Mouse (Mus musculus): ENCODE data around the gene Bnip3. TPM values are rescaled to one million over a fixed set of nuclear protein-coding genes. Genes with fewer than 3 reads are reported as not detected.

Bnip3 gene
- polyA plus RNA-seq (2011; ENCODE audit: insufficient read depth, insufficient read length, low replicate concordance, missing spikeins) = 7.8 and 10.7 TPM in 2 replicates

DNA sequence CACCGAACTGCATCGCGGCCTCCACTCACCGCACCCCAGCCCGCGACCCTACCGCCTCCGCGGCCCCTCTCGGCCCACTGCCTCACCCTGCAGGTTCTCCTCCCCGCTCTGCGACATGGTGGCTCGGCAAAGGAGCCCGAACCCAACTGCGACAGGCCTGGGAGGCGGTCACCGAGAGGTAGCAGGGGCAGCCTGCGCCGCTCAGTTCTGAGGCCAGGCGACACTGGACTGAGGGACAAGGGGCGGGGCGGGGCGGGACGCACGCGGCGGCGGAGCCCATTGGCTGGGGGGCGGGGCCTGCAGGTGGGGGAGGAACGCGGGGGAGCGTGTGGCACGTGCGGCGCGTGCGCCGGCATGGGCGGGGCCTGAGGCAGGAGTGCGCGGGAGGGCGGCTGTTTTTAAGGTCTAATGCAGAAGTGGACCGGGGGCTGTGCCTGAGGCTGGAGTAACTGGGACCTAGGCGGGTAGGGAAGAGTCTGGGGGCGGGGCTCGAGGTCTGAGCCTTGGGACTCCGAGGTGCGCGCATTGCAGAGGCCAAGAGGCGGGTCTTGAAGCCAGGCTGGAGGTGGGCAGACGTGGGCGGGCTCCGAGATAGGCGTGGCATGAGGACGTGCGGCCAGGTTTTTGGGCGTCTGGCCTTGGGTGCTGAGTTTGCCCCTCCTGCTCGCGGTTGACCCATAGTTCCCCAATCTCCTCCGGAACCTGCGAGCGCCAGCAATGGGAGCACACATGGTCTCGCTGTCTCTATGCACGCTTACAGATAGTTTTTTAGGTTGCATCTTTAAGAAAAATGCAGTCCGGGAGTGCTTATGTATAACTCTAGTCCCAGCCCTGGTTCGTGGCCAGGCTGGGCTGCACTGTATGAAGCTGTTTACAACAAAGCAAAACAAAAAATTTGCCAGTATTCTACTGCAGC, at the start of gene Bnip3:
Bnip3 (minus strand) TSS at position 243 of the 916 bp plus-strand sequence.
- peak within 1 kb of the TSS; percentile 97 for H3K4me3 ChIP-seq (replicated peaks; ENCODE audit: control insufficient read depth, low read depth, low read length)
- H3K27ac ChIP-seq (ENCODE audit: control insufficient read depth, insufficient read depth, low read depth, low read length, poor library complexity) = peak within 1 kb of the TSS; percentile 73
- WGBS = under 1% methylated on average over 66 of the region's 66 CpGs
- no peak for TF ChIP-seq CTCF (IDR thresholded peaks at IDR 0.05; ENCODE audit: control insufficient read depth, insufficient read depth, low read length)
- peak; percentile 69; the same call in 1 of the 2 replicates for TF ChIP-seq POLR2A (IDR thresholded peaks at IDR 0.05; ENCODE audit: borderline replicate concordance, control insufficient read depth, low read depth, low read length)
- H3K4me1 ChIP-seq (ENCODE audit: control insufficient read depth, insufficient read depth, low read length) = no peaks in the 10 kb centered on the region; the same call in 1 of the 2 replicates

GRCm38 (mm10) chr7:138957106-138957505, 47.8 kb upstream of the Bnip3 start:
- no peak overlapping the region for H3K4me3 ChIP-seq (replicated peaks; ENCODE audit: control insufficient read depth, low read depth, low read length)
- H3K27ac ChIP-seq (ENCODE audit: control insufficient read depth, insufficient read depth, low read depth, low read length, poor library complexity) = no peak overlapping the region
- TF ChIP-seq CTCF (IDR thresholded peaks at IDR 0.05; ENCODE audit: control insufficient read depth, insufficient read depth, low read length) (no peak), POLR2A (IDR thresholded peaks at IDR 0.05; ENCODE audit: borderline replicate concordance, control insufficient read depth, low read depth, low read length) (no peak)
- H3K4me1 ChIP-seq (ENCODE audit: control insufficient read depth, insufficient read depth, low read length) = no peaks in the 10 kb centered on the region
- 64% methylated on average over 6 of the region's 6 CpGs for WGBS

GRCm38 (mm10) chr7:138955787-138956186, 46.5 kb upstream of the Bnip3 start:
- Histone ChIP-seq H3K4me3 (replicated peaks; ENCODE audit: control insufficient read depth, low read depth, low read length) (no peak overlapping the region), H3K27ac (ENCODE audit: control insufficient read depth, insufficient read depth, low read depth, low read length, poor library complexity) (no peak overlapping the region), H3K4me1 (ENCODE audit: control insufficient read depth, insufficient read depth, low read length) (no peaks in the 10 kb centered on the region)
- WGBS = 65% methylated on average over 7 of the region's 7 CpGs
- no peak for TF ChIP-seq POLR2A (IDR thresholded peaks at IDR 0.05; ENCODE audit: borderline replicate concordance, control insufficient read depth, low read depth, low read length)
- TF ChIP-seq CTCF (IDR thresholded peaks at IDR 0.05; ENCODE audit: control insufficient read depth, insufficient read depth, low read length) = no peak

DNA sequence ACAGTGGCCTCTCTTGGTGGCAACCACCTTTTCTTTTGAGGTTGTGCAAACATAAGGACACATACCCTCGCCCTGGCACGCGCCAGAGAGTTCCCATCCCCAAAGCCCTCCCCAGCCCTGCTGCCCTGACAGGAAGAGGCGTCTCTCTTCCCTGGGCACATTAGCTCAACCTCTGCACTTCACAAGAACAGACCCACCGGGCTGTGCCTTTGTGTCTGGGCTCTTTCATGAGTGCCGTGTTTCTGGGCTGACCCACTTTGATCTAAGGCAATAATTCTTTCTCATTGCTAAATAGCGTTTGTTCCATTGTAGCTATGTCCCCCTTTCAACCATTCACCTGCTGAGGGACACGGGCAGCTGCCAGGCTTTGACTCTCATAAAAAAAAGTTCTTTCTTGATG, 39.0 kb upstream of the Bnip3 start:
- H3K4me1 ChIP-seq (ENCODE audit: control insufficient read depth, insufficient read depth, low read length) = no peaks in the 10 kb centered on the region
- H3K4me3 ChIP-seq (replicated peaks; ENCODE audit: control insufficient read depth, low read depth, low read length) = no peak overlapping the region
- WGBS = 45% methylated on average over 8 of the region's 8 CpGs
- no peak for TF ChIP-seq POLR2A (IDR thresholded peaks at IDR 0.05; ENCODE audit: borderline replicate concordance, control insufficient read depth, low read depth, low read length)
- TF ChIP-seq CTCF (IDR thresholded peaks at IDR 0.05; ENCODE audit: control insufficient read depth, insufficient read depth, low read length) = no peak
- no peak overlapping the region for H3K27ac ChIP-seq (ENCODE audit: control insufficient read depth, insufficient read depth, low read depth, low read length, poor library complexity)

DNA sequence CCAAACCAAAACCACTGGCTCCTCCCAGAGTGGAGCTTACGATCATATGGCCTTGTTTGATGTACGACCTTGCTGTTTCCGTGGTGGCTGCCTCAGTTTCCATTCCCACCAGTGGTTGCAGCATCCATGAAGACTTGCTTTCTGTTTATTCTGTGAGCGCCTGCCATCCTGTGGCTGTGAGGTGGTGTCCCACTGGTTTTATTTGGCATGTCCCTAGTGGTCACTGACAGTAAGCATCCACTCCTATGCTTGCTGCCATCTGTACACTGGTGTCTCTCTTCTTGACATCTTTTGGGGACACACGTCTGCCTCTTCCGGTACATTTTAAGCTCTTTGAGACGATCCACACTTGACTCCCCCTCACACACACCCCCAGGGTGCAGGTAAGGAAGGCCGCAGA, 38.4 kb upstream of the Bnip3 start:
- 83% methylated on average over 8 of the region's 8 CpGs for WGBS
- no peak overlapping the region for H3K27ac ChIP-seq (ENCODE audit: control insufficient read depth, insufficient read depth, low read depth, low read length, poor library complexity)
- H3K4me3 ChIP-seq (replicated peaks; ENCODE audit: control insufficient read depth, low read depth, low read length) = no peak overlapping the region
- no peak for TF ChIP-seq CTCF (IDR thresholded peaks at IDR 0.05; ENCODE audit: control insufficient read depth, insufficient read depth, low read length)
- TF ChIP-seq POLR2A (IDR thresholded peaks at IDR 0.05; ENCODE audit: borderline replicate concordance, control insufficient read depth, low read depth, low read length) = no peak
- H3K4me1 ChIP-seq (ENCODE audit: control insufficient read depth, insufficient read depth, low read length) = no peaks in the 10 kb centered on the region

- no peaks in the 10 kb centered on the region for H3K4me1 ChIP-seq (ENCODE audit: control insufficient read depth, insufficient read depth, low read length)
- 66% methylated on average over 3 of the region's 3 CpGs for WGBS
- H3K4me3 ChIP-seq (replicated peaks; ENCODE audit: control insufficient read depth, low read depth, low read length) = no peak overlapping the region
Measured at GRCm38 (mm10) chr7:138945668-138946067, 36.3 kb upstream of the Bnip3 start.

GRCm38 (mm10) chr7:138942301-138942700, 33.0 kb upstream of the Bnip3 start:
- WGBS = 82% methylated on average over 1 of the region's 1 CpGs

More at GRCm38 (mm10) chr7:138945668-138946067, 36.3 kb upstream of the Bnip3 start:
- no peak for TF ChIP-seq POLR2A (IDR thresholded peaks at IDR 0.05; ENCODE audit: borderline replicate concordance, control insufficient read depth, low read depth, low read length)
- TF ChIP-seq CTCF (IDR thresholded peaks at IDR 0.05; ENCODE audit: control insufficient read depth, insufficient read depth, low read length) = no peak
- H3K27ac ChIP-seq (ENCODE audit: control insufficient read depth, insufficient read depth, low read depth, low read length, poor library complexity) = no peak overlapping the region

GRCm38 (mm10) chr7:138941571-138941970, 32.3 kb upstream of the Bnip3 start:
- WGBS = 36% methylated on average over 5 of the region's 5 CpGs
- Histone ChIP-seq H3K27ac (ENCODE audit: control insufficient read depth, insufficient read depth, low read depth, low read length, poor library complexity) (no peak overlapping the region), H3K4me1 (ENCODE audit: control insufficient read depth, insufficient read depth, low read length) (no peaks in the 10 kb centered on the region), H3K4me3 (replicated peaks; ENCODE audit: control insufficient read depth, low read depth, low read length) (no peak overlapping the region)
- no peak for TF ChIP-seq CTCF (IDR thresholded peaks at IDR 0.05; ENCODE audit: control insufficient read depth, insufficient read depth, low read length)
- no peak for TF ChIP-seq POLR2A (IDR thresholded peaks at IDR 0.05; ENCODE audit: borderline replicate concordance, control insufficient read depth, low read depth, low read length)

More at GRCm38 (mm10) chr7:138942301-138942700, 33.0 kb upstream of the Bnip3 start:
- Histone ChIP-seq H3K27ac (ENCODE audit: control insufficient read depth, insufficient read depth, low read depth, low read length, poor library complexity) (no peak overlapping the region), H3K4me3 (replicated peaks; ENCODE audit: control insufficient read depth, low read depth, low read length) (no peak overlapping the region), H3K4me1 (ENCODE audit: control insufficient read depth, insufficient read depth, low read length) (no peaks in the 10 kb centered on the region)
- TF ChIP-seq POLR2A (IDR thresholded peaks at IDR 0.05; ENCODE audit: borderline replicate concordance, control insufficient read depth, low read depth, low read length) = no peak
- no peak for TF ChIP-seq CTCF (IDR thresholded peaks at IDR 0.05; ENCODE audit: control insufficient read depth, insufficient read depth, low read length)
